Mouse (Mus musculus) E14TG2a.4 (cell line): ENCODE results near the gene Cfl1.
A peak's percentile ranks its signal among the peaks of the same experiment; 100 is the strongest.

Experiments used
- CTCF ChIP-seq: conservative IDR thresholded peaks from 2 replicates; pipeline ENCODE4 v1.5.1; 2014; ENCODE audit warnings: low read length
- POU5F1 ChIP-seq: IDR thresholded peaks from 2 replicates; pipeline ENCODE4 v1.6.1; 2014; ENCODE audit warnings: low read length, borderline replicate concordance

- peak; percentile 7; the same call in 1 of the 2 replicates for TF ChIP-seq CTCF
- TF ChIP-seq POU5F1, result no peak
These were observed 17.4 kb upstream of the Cfl1 start for GRCm38 (mm10) chr19:5472857-5473256.
